Mouse (Mus musculus): ENCODE results near the gene Pan3. TPM values are rescaled to one million over a fixed set of nuclear protein-coding genes. Genes with fewer than 3 reads are reported as not detected.
"Not testable (repeated sequence)": the region's sequence is repeated elsewhere in the genome, so short reads cannot be mapped to it uniquely, and the experiment has no call there.

Gene Pan3
- polyA plus RNA-seq, 1 experiment from 2014 or later, result 63.8 TPM

GRCm38 (mm10) chr5:147539409-147539808 is 109.4 kb downstream of the Pan3 start:
- Histone ChIP-seq H3K36me3 (ENCODE audit: control insufficient read depth, insufficient read depth, low read length) (no peaks in the 10 kb centered on the region), H3K9ac (ENCODE audit: low read depth, low read length) (no peak overlapping the region), H3K4me1 (replicated peaks; ENCODE audit: control insufficient read depth, insufficient read depth, low read length) (no peaks in the 10 kb centered on the region), H3K27me3 (ENCODE audit: control insufficient read depth, insufficient read depth, low read length) (no peaks in the 10 kb centered on the region), H3K9me3 (ENCODE audit: control insufficient read depth, low read length) (no peaks in the 10 kb centered on the region), H3K4me3 (ENCODE audit: low read depth, low read length) (no peak overlapping the region), H3K27ac (ENCODE audit: low read depth, low read length) (no peak overlapping the region), H3K4me2 (replicated peaks; ENCODE audit: low read depth, low read length) (no peak overlapping the region)
- DNase-seq (ENCODE audit: low spot score), result no peak
- WGBS, result 94% methylated on average over 4 of the region's 4 CpGs
- no peak for ATAC-seq (ENCODE audit: low FRiP score)

GRCm38 (mm10) chr5:147539815-147540214 is 109.9 kb downstream of the Pan3 start:
- DNase-seq (ENCODE audit: low spot score), result no peak
- H3K4me3 ChIP-seq (ENCODE audit: low read depth, low read length), result no peak overlapping the region
- 94% methylated on average over 4 of the region's 4 CpGs for WGBS
- ATAC-seq (ENCODE audit: low FRiP score), result no peak
- no peak overlapping the region for H3K9ac ChIP-seq (ENCODE audit: low read depth, low read length)
- H3K4me1 ChIP-seq (replicated peaks; ENCODE audit: control insufficient read depth, insufficient read depth, low read length), result no peaks in the 10 kb centered on the region
- H3K36me3 ChIP-seq (ENCODE audit: control insufficient read depth, insufficient read depth, low read length), result no peaks in the 10 kb centered on the region
- H3K4me2 ChIP-seq (replicated peaks; ENCODE audit: low read depth, low read length), result no peak overlapping the region
- H3K27me3 ChIP-seq (ENCODE audit: control insufficient read depth, insufficient read depth, low read length), result no peaks in the 10 kb centered on the region
- H3K9me3 ChIP-seq (ENCODE audit: control insufficient read depth, low read length), result no peaks in the 10 kb centered on the region
- no peak overlapping the region for H3K27ac ChIP-seq (ENCODE audit: low read depth, low read length)

GRCm38 (mm10) chr5:147542291-147542690 is 112.3 kb downstream of the Pan3 start:
- no peaks in the 10 kb centered on the region for H3K4me1 ChIP-seq (replicated peaks; ENCODE audit: control insufficient read depth, insufficient read depth, low read length)
- no peaks in the 10 kb centered on the region for H3K27me3 ChIP-seq (ENCODE audit: control insufficient read depth, insufficient read depth, low read length)
- H3K9ac ChIP-seq (ENCODE audit: low read depth, low read length), result no peak overlapping the region
- H3K4me3 ChIP-seq (ENCODE audit: low read depth, low read length), result no peak overlapping the region
- no peak for ATAC-seq (ENCODE audit: low FRiP score)
- 81% methylated on average over 6 of the region's 6 CpGs for WGBS
- no peak overlapping the region for H3K27ac ChIP-seq (ENCODE audit: low read depth, low read length)
- no peaks in the 10 kb centered on the region for H3K9me3 ChIP-seq (ENCODE audit: control insufficient read depth, low read length)
- no peaks in the 10 kb centered on the region for H3K36me3 ChIP-seq (ENCODE audit: control insufficient read depth, insufficient read depth, low read length)
- DNase-seq (ENCODE audit: low spot score), result no peak
- no peak overlapping the region for H3K4me2 ChIP-seq (replicated peaks; ENCODE audit: low read depth, low read length)

- H3K4me3 ChIP-seq (ENCODE audit: low read depth, low read length), result no peak overlapping the region
- H3K9me3 ChIP-seq (ENCODE audit: control insufficient read depth, low read length), result no peaks in the 10 kb centered on the region
- H3K27ac ChIP-seq (ENCODE audit: low read depth, low read length), result no peak overlapping the region
- no peaks in the 10 kb centered on the region for H3K4me1 ChIP-seq (replicated peaks; ENCODE audit: control insufficient read depth, insufficient read depth, low read length)
- WGBS, result 77% methylated on average over 11 of the region's 11 CpGs
- ATAC-seq (ENCODE audit: low FRiP score) (no peak), DNase-seq (ENCODE audit: low spot score) (peak; percentile 41)
- no peak overlapping the region for H3K9ac ChIP-seq (ENCODE audit: low read depth, low read length)
- H3K36me3 ChIP-seq (ENCODE audit: control insufficient read depth, insufficient read depth, low read length), result no peaks in the 10 kb centered on the region
- H3K4me2 ChIP-seq (replicated peaks; ENCODE audit: low read depth, low read length), result no peak overlapping the region
- H3K27me3 ChIP-seq (ENCODE audit: control insufficient read depth, insufficient read depth, low read length), result no peaks in the 10 kb centered on the region
These were observed 115.8 kb downstream of the Pan3 start for GRCm38 (mm10) chr5:147545731-147546241.

GRCm38 (mm10) chr5:147549016-147549755 is 119.2 kb downstream of the Pan3 start:
- no peaks in the 10 kb centered on the region for H3K9me3 ChIP-seq (ENCODE audit: control insufficient read depth, low read length)
- no peaks in the 10 kb centered on the region for H3K36me3 ChIP-seq (ENCODE audit: control insufficient read depth, insufficient read depth, low read length)
- no peaks in the 10 kb centered on the region for H3K27me3 ChIP-seq (ENCODE audit: control insufficient read depth, insufficient read depth, low read length)
- no peak overlapping the region for H3K9ac ChIP-seq (ENCODE audit: low read depth, low read length)
- no peak overlapping the region for H3K4me3 ChIP-seq (ENCODE audit: low read depth, low read length)
- H3K4me1 ChIP-seq (replicated peaks; ENCODE audit: control insufficient read depth, insufficient read depth, low read length), result no peaks in the 10 kb centered on the region
- WGBS, result 92% methylated on average over 12 of the region's 12 CpGs
- DNase-seq (ENCODE audit: low spot score), result no peak
- no peak overlapping the region for H3K4me2 ChIP-seq (replicated peaks; ENCODE audit: low read depth, low read length)
- H3K27ac ChIP-seq (ENCODE audit: low read depth, low read length), result no peak overlapping the region
- no peak for ATAC-seq (ENCODE audit: low FRiP score)

GRCm38 (mm10) chr5:147551879-147552627 is 122.1 kb downstream of the Pan3 start:
- no peaks in the 10 kb centered on the region for H3K27me3 ChIP-seq (ENCODE audit: control insufficient read depth, insufficient read depth, low read length)
- no peak overlapping the region for H3K4me2 ChIP-seq (replicated peaks; ENCODE audit: low read depth, low read length)
- H3K9me3 ChIP-seq (ENCODE audit: control insufficient read depth, low read length), result no peaks in the 10 kb centered on the region
- 85% methylated on average over 13 of the region's 13 CpGs for WGBS
- no peak overlapping the region for H3K27ac ChIP-seq (ENCODE audit: low read depth, low read length)
- H3K9ac ChIP-seq (ENCODE audit: low read depth, low read length), result no peak overlapping the region
- no peaks in the 10 kb centered on the region for H3K4me1 ChIP-seq (replicated peaks; ENCODE audit: control insufficient read depth, insufficient read depth, low read length)
- no peaks in the 10 kb centered on the region for H3K36me3 ChIP-seq (ENCODE audit: control insufficient read depth, insufficient read depth, low read length)
- no peak overlapping the region for H3K4me3 ChIP-seq (ENCODE audit: low read depth, low read length)
- no peak for ATAC-seq (ENCODE audit: low FRiP score)
- no peak for DNase-seq (ENCODE audit: low spot score)

GRCm38 (mm10) chr5:147557641-147558040 is 127.7 kb downstream of the Pan3 start:
- DNase-seq (ENCODE audit: low spot score); H3K4me1 ChIP-seq (replicated peaks; ENCODE audit: control insufficient read depth, insufficient read depth, low read length); H3K36me3 ChIP-seq (ENCODE audit: control insufficient read depth, insufficient read depth, low read length); H3K4me2 ChIP-seq (replicated peaks; ENCODE audit: low read depth, low read length); H3K27ac ChIP-seq (ENCODE audit: low read depth, low read length); H3K4me3 ChIP-seq (ENCODE audit: low read depth, low read length); ATAC-seq (ENCODE audit: low FRiP score); H3K27me3 ChIP-seq (ENCODE audit: control insufficient read depth, insufficient read depth, low read length); H3K9ac ChIP-seq (ENCODE audit: low read depth, low read length); H3K9me3 ChIP-seq (ENCODE audit: control insufficient read depth, low read length): not testable (repeated sequence)
- WGBS, result 82% methylated on average over 5 of the region's 6 CpGs

GRCm38 (mm10) chr5:147563511-147564139 is 133.7 kb downstream of the Pan3 start:
- Histone ChIP-seq H3K4me2 (replicated peaks; ENCODE audit: low read depth, low read length) (no peak overlapping the region), H3K36me3 (ENCODE audit: control insufficient read depth, insufficient read depth, low read length) (no peaks in the 10 kb centered on the region), H3K9ac (ENCODE audit: low read depth, low read length) (no peak overlapping the region), H3K27me3 (ENCODE audit: control insufficient read depth, insufficient read depth, low read length) (no peaks in the 10 kb centered on the region), H3K27ac (ENCODE audit: low read depth, low read length) (no peak overlapping the region), H3K4me3 (ENCODE audit: low read depth, low read length) (no peak overlapping the region), H3K9me3 (ENCODE audit: control insufficient read depth, low read length) (no peaks in the 10 kb centered on the region), H3K4me1 (replicated peaks; ENCODE audit: control insufficient read depth, insufficient read depth, low read length) (no peaks in the 10 kb centered on the region)
- DNase-seq (ENCODE audit: low spot score), result peak; percentile 17
- 51% methylated on average over 18 of the region's 18 CpGs for WGBS
- ATAC-seq (ENCODE audit: low FRiP score), result no peak
